Mouse (Mus musculus) ZHBTc4 (cell line): ENCODE measurements around the gene Mphosph8.
A peak's percentile ranks its signal among the peaks of the same experiment; 100 is the strongest.

Experiments used
- DNase-seq: peaks from one replicate; pipeline ENCODE4 v3.0.0-alpha.2; 2011; ENCODE audit warnings: low read depth, low spot score

The Mphosph8 gene

DNA sequence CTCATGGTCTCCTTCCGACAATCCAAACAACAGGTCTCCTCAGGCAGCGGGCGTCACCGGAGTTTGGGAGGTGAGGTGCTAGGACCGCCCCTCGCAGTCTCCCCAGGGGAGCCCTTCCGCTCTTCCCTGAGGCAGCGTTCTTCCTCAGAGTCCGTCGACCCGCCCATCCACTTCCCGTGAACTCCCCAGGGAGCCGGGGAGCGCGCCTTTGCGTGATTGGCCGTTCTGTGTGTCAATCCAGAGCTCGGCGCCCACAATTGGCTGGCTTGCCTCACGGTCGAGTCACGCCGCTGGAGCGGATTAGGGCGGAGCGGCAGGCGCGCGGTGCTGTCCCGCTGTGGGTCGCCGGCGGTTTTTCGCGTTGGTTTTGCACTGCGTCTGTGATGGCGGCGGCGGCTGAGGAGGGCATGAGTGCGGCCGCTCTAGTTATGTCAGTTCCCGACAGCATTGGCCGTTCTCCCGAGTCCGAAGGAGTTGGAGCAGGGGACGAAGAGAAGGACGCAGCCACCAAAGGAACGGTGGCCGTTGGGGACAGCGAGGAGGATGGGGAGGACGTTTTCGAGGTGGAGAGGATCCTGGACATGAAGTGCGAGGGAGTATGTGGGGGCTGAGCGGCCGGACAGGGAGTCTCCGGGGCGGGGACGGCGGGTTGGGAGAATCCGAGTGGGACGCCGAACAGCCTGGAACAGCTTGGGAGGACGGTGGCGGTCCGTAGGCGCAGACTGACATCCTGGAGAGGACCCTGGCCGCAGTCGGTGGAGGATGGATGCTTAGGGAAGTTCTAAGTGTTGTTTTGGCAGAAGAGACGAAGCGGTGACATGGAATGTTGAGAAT is at the start of gene Mphosph8:
TSS of gene Mphosph8 (plus strand) at position 280 of the 834 bp plus-strand sequence.
- peak; percentile 100 for DNase-seq

DNA sequence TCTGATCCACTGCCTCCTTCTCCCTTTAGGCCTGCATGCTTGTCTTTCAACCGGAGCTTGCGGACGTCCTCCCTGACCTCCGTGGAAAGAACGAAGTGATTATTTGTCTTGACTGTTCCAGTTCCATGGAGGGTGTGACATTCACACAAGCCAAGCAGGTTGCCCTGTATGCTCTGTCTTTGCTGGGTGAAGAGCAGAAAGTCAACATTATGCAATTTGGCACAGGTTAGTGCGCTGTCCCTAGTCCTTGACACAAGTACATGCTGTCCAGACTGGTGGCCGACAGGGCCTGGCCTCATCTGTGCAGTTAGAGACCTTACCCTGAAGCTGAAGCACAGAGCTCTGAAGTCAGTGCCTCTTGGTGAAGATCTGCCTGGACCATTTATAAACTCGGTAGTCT is 47.6 kb upstream of the Mphosph8 start:
- no peak for DNase-seq

DNA sequence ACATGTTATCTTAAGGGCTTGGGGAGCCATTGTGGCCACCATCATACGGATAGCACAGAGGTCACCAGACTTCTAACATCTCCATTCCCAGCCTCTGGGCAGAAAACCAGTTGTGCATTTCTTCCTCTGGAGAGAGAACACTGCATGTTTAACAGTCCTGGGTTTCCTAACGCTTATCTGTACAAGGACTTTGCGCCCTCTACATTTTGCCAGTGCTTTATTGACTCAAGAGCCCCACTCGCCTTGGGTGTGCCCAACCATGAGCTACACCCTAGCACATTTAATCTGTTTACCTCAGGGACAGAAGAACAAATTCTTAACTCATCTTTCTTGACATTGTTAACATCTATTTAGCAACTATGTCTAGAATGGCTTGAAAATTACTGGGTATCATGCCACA is 41.8 kb upstream of the Mphosph8 start:
- no peak for DNase-seq

DNA sequence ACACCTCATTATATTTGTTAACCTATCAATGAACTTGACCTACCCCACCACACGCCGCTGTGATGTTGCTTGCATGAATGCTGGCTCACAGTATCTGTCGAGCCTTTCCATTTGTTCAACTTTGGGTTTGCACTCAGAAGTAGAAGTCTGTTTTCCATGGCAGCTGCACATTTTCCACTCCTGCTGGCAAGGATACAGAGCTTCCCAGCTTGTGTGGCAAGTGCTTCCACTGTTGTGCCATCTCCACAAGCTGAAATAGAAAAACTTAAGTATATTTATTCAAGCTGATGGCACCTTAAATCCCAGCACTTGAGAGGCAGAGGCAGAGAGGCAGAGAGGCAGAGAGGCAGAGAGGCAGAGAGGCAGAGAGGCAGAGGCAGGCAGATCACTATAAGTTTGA is 39.7 kb upstream of the Mphosph8 start:
- no peak for DNase-seq

DNA sequence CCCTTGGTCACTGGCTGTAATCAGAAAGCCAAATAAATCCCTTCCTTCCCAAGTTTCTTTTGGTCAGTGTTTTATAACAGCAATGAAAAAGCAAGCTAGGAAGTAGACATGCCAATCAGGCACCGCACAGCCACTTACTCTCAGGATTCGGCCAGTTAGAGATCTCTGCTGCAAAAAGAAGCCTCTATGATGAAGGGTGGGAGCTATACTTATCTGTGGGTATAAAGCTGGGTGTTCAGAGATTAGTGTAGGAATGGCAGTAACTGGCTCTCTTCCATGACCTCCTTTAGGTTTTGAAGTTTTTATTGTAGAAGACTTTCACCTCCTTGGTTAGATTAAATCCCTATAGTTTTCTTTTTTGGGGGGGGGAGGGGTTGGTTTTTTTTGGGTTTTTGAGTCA is 36.9 kb upstream of the Mphosph8 start:
- DNase-seq: no peak

DNA sequence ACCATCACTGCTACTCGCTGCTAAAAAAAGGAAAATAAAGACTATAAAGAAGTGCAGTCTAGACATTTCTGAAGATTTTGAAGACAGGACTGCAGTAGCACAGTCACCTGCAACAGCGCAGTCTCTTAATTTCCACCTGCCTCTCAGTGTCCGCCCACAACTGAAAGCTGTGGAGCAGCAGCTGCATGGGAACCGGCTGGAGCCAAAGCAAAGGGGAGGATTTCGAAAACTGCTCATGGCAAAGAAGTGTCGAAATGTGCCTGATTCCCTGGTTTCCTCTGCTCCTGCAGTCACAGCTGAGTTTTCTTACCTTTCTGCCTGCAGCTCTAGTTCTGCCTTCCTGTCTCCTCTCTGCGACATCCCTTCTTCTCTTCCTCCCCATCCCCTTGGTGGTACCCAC is 20.8 kb upstream of the Mphosph8 start:
- no peak for DNase-seq

DNA sequence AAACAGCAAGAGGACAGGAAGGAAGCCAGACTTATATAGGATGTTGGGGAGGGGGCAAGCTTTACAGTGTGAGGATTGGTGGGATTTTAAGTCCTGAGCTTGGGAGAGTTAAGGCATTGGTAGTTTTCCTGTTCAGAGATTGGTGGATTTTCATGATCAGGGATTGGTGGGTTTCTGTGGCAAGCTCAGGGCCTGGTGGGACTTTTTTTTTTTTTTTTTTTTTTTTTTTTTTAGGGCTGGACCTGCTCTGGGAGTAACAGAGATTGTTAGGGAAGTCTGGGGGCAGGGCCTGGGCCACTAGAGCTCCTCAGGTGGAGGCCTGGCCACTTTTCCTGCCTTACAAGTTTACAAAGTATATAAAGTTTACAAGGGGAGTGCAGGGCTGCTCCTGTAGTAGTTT is 18.6 kb upstream of the Mphosph8 start:
- no peak for DNase-seq

DNA sequence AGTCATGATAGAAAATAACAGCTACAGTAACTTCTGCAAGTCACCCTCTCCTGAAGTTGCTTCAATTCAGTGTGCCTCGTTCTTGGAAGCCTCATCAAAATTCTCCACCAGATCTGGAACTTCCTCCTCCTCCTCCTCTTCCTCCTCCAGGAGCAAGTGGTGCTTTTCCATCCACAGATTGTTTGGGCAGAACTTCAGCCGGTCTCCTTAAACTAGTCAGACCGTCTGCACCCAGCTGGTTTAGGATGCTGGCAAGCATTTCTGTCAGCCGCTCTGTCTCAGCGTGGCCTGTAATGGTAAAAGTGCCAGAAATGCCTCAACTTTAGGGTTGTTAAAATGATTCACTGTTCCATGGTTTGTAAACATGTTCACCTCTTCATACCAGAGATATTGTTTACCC is 2.4 kb upstream of the Mphosph8 start:
- no peak for DNase-seq

DNA sequence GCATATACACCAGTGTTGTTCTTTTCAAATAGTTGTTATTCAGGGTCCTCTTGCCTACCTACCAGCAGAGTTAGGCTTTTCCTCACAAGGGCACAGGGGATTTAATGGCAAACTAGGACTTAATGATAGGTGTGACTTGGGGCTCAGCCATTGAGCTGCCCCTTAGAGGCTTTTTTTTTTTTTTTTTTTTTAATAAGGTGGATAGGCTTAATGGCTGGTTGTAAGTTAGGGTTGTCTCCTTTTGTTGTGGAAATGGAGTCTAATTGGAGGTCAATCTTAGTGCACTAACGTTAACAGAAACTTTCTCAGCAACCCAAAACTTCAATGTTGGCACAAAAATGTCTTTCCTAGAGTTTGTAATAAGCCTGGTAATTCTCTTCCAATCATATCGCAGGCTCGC is 1.1 kb upstream of the Mphosph8 start:
- no peak for DNase-seq

DNA sequence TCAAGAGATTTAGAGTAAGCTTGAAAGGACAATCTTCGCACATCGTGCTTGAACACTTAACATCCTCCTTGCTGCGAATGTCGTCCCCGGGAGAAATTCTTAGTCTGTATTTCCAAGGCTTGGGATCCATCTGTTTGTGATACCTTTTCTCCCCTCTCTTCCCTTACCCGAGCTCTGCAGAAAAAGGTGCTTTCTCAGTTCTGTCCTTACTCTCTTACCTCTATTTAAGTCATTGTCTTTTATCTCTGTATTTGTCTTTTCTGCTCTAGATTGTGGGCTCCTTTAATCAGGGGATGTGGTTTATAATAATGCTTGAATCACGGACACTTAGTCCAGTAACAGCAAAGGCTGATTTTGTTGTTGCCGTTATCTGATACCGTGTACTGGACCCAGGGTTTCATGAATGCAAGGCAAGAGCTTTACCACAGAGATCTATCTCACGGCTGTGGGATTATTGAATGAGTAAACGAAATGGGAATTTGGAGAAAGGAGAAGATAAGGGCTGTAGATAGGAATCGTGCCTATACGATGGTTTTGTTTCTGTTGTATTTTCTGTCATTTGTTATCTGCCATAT is 1.1 kb downstream of the Mphosph8 start:
- no peak for DNase-seq

DNA sequence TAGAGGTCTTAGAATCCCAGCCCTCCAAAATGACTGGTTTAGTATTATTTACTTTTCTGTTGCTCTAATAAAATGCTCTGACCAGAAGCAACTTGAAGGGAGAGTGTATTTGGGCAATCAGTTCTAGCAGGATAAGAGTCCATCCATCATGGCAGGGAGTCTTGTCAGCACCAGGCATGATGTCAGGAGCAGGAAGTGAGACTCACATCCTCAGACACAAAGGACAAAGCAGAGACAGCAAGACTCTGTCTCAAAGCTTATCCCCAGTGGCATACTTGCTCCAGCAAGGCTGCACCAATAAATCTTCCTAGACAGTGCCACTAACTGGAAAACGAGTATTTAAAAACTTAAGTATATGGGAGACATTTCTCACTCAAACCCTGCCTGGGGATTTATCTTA is 17.4 kb downstream of the Mphosph8 start:
- no peak for DNase-seq

DNA sequence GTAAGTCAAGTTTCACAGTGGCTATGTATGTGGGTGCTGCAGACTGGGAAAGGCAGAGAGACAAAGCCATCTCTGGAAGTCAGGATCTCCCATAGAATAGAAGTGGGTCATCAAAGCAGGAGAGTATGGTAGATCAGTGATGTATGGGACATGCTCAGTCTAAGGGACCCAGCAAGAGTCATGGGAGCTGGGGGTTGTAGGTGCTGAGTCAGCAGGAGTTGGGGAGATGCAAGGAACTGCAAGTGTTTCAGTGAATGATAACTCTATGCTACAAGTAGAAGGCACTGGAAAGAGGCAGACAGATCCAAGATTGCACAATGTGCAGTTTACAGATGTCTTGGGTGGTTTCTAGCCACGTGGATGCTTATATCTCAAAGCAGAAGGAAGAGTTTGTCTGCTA is 21.1 kb downstream of the Mphosph8 start:
- no peak for DNase-seq

DNA sequence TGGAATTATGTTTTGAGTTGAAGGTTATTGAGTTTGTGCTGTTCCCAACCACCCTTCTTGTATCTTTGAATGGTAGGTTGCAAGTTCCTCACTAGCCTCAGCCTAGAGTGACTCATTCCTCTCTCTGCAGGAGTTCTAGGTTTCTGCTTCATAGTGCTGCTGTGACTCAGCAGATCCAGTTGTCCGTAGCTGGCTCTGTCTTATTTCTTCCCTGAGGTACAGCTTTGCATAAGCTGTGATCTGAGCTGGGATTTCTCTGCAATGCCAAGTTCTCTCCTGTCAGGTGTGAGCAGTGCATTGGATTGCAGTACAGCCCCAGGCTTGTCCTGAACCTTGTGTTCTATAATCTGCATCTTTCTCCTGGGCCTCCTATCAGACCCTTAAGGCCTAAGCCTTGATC is 21.7 kb downstream of the Mphosph8 start:
- no peak for DNase-seq

DNA sequence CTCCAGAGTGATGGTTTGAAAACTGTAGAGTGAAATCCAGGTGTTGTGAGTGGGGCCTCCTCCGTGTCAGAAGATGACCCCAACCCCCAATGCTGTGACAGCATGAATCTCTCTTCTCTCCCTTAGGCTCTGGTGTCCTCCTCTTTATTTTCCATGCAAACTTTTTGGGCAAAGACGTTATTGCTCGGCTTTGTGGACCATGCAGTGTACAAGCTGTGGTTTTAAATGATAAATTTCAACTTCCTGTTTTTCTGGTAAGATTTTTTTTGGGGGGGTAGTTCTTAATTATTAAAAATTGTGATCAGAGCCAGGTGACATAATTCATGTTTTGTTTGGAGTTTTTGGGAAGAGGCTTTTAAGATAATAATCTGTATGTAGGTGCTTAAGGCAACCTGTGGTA is 27.4 kb downstream of the Mphosph8 start:
- no peak for DNase-seq

DNA sequence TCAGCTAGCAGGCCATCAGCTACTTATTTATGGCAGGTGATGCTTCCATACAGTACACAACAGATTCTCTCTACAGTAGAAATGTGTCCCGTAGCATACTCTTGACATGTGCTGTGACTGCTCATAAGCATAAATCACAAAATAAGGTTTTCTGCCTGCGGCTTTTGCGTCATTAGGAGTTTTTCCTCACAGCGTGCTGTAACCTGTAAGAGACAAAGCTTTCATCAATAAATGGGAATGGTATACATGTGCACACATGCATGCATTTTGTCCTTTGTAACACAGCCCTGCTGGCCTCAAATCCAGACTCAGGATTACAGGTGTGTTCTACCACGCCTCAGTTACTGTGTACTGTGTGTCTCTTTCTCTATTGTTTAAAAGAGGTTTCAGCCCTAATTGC is 29.8 kb downstream of the Mphosph8 start:
- DNase-seq: no peak

DNA sequence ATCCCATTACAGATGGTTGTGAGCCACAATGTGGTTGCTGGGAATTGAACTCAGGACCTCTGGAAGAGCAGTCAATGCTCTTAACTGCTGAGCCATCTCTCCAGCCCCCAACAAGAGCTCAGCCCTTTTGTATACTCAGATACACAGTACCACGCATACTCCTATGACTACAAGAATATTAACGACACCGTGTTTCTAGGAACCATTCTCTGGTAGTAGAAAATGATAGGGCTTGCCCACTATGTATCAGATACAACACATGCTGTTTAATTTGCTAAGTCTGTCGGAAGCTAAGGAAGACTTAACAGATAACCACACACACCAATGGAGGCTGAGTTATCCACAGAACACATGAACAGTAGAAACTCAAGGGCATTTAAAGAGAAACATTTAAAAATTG is 34.6 kb downstream of the Mphosph8 start:
- no peak for DNase-seq

DNA sequence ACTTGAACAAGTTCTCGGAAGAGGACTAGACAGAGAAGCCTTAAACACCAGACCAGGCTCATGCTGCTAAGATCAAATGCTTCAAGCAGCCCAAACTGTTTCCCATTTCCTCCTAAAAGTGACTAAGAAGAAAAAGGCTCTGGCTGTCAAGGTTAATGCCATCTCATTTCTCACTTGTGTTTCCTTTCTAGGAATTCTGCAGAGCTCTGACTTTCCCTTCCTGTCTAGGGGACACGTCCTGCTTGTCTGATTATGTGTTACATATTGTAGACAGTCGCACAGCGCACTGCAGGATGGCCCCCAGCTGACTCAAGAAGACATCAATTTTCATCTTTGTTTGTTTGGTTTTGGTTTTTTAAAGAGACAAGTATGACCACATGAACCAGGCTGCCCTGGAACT is 37.6 kb downstream of the Mphosph8 start:
- DNase-seq: no peak

DNA sequence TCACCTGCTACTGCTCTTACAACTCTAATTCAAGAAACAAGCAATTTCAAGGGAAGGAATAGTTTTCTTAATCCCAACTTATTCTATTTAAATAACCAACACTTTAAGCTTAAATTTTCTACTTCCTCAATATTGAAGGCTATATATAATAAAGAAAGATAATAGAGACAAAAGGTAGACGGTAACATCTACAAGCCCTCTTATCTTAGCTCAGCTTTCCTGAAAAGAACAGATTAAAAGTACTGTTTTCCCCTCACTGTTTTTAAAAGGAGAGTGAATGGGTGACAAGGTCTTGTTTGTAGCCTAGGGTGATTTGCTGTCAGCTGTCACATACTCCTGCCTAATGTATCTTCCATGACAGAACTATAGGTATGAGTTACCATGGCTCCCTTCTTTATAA is 58.4 kb downstream of the Mphosph8 start:
- DNase-seq: no peak

DNA sequence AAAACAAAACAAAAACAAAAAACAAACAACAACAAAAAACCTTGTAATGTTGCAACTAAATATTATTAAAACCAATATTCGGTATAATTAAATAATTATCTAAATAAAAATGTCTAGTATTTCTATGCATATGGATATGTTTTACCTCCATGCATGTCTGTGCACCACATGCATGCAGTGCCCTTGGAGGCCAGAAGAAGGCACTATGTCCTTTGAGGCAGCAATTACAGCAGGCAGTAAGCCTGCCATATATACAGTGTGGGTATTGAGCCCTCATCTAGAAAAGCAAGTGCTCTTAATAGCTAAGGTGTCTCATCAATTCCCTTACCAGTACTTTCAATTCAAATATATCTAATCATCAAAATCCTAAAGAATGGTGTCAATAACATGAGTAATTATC is 72.1 kb downstream of the Mphosph8 start:
- peak; percentile 52 for DNase-seq
